Mouse (Mus musculus): ENCODE measurements around the gene Slc25a4. TPM values are rescaled to one million over a fixed set of nuclear protein-coding genes. Genes with fewer than 3 reads are reported as not detected.
A peak's percentile ranks its signal among the peaks of the same experiment; 100 is the strongest.

Gene Slc25a4
- polyA plus RNA-seq, 1 experiment from 2014 or later, result 124 TPM

- H3K4me2 ChIP-seq, result no peak overlapping the region
- 74% methylated on average over 3 of the region's 3 CpGs for WGBS (ENCODE audit: insufficient replicate concordance)
- no peak for ATAC-seq (ENCODE audit: low read depth)
- H3K36me3 ChIP-seq, result peaks cover 36% of the 10 kb centered on the region
- H3K9ac ChIP-seq, result no peak overlapping the region
- H3K9me3 ChIP-seq (replicated peaks), result no peaks in the 10 kb centered on the region
- H3K4me1 ChIP-seq (replicated peaks), result peaks cover 11% of the 10 kb centered on the region
- H3K27ac ChIP-seq, result no peak overlapping the region
- no peak for DNase-seq
- H3K27me3 ChIP-seq, result no peaks in the 10 kb centered on the region
- no peak overlapping the region for H3K4me3 ChIP-seq (replicated peaks)
These were observed 6.8 kb downstream of the Slc25a4 start for GRCm38 (mm10) chr8:46204301-46204700.

GRCm38 (mm10) chr8:46202350-46202749, 8.7 kb downstream of the Slc25a4 start:
- WGBS (ENCODE audit: insufficient replicate concordance), result 71% methylated on average over 6 of the region's 6 CpGs
- H3K4me2 ChIP-seq, result no peak overlapping the region
- no peak overlapping the region for H3K27ac ChIP-seq

GRCm38 (mm10) chr8:46197673-46198072, 13.4 kb downstream of the Slc25a4 start:
- 82% methylated on average over 5 of the region's 5 CpGs for WGBS (ENCODE audit: insufficient replicate concordance)
- no peak for ATAC-seq (ENCODE audit: low read depth)
- H3K4me1 ChIP-seq (replicated peaks), result no peaks in the 10 kb centered on the region
- no peaks in the 10 kb centered on the region for H3K27me3 ChIP-seq
- H3K9ac ChIP-seq, result no peak overlapping the region
- DNase-seq, result no peak
- H3K27ac ChIP-seq, result no peak overlapping the region
- H3K9me3 ChIP-seq (replicated peaks), result no peaks in the 10 kb centered on the region
- peaks cover 16% of the 10 kb centered on the region; the same call in 1 of the 2 replicates for H3K36me3 ChIP-seq
- H3K4me3 ChIP-seq (replicated peaks), result no peak overlapping the region
- H3K4me2 ChIP-seq, result no peak overlapping the region

More at GRCm38 (mm10) chr8:46202350-46202749, 8.7 kb downstream of the Slc25a4 start:
- no peaks in the 10 kb centered on the region for H3K27me3 ChIP-seq
- no peak overlapping the region for H3K9ac ChIP-seq
- H3K4me1 ChIP-seq (replicated peaks), result no peaks in the 10 kb centered on the region
- H3K36me3 ChIP-seq, result peaks cover 17% of the 10 kb centered on the region
- ATAC-seq (ENCODE audit: low read depth) (no peak), DNase-seq (no peak)
- no peak overlapping the region for H3K4me3 ChIP-seq (replicated peaks)
- H3K9me3 ChIP-seq (replicated peaks), result no peaks in the 10 kb centered on the region

- H3K4me2 ChIP-seq, result no peak overlapping the region
- no peaks in the 10 kb centered on the region for H3K9me3 ChIP-seq (replicated peaks)
- no peaks in the 10 kb centered on the region for H3K27me3 ChIP-seq
- WGBS (ENCODE audit: insufficient replicate concordance), result 78% methylated on average over 3 of the region's 3 CpGs
- no peak overlapping the region for H3K27ac ChIP-seq
- no peak for ATAC-seq (ENCODE audit: low read depth)
- peaks cover 22% of the 10 kb centered on the region for H3K36me3 ChIP-seq
- H3K4me3 ChIP-seq (replicated peaks), result no peak overlapping the region
- no peaks in the 10 kb centered on the region for H3K4me1 ChIP-seq (replicated peaks)
- DNase-seq, result no peak
- H3K9ac ChIP-seq, result no peak overlapping the region
These were observed 14.2 kb downstream of the Slc25a4 start for GRCm38 (mm10) chr8:46196877-46197276.

- Histone ChIP-seq H3K9ac (no peak overlapping the region), H3K4me2 (no peak overlapping the region), H3K4me3 (replicated peaks) (no peak overlapping the region), H3K36me3 (peaks cover 23% of the 10 kb centered on the region), H3K4me1 (replicated peaks) (no peaks in the 10 kb centered on the region), H3K27ac (no peak overlapping the region), H3K9me3 (replicated peaks) (no peaks in the 10 kb centered on the region), H3K27me3 (no peaks in the 10 kb centered on the region)
- no peak for ATAC-seq (ENCODE audit: low read depth)
- DNase-seq, result no peak
- 76% methylated on average over 8 of the region's 8 CpGs for WGBS (ENCODE audit: insufficient replicate concordance)
These were observed 18.0 kb downstream of the Slc25a4 start for GRCm38 (mm10) chr8:46193100-46193499.

GRCm38 (mm10) chr8:46185361-46185760, 25.7 kb downstream of the Slc25a4 start:
- Histone ChIP-seq H3K27ac (no peak overlapping the region), H3K9ac (no peak overlapping the region), H3K9me3 (replicated peaks) (no peaks in the 10 kb centered on the region), H3K4me3 (replicated peaks) (no peak overlapping the region), H3K27me3 (no peaks in the 10 kb centered on the region), H3K36me3 (peaks cover 13% of the 10 kb centered on the region), H3K4me1 (replicated peaks) (no peaks in the 10 kb centered on the region), H3K4me2 (no peak overlapping the region)
- DNase-seq, result no peak
- WGBS (ENCODE audit: insufficient replicate concordance), result 14% methylated on average over 2 of the region's 2 CpGs
- no peak for ATAC-seq (ENCODE audit: low read depth)

- no peak for ATAC-seq (ENCODE audit: low read depth)
- H3K9ac ChIP-seq, result no peak overlapping the region
These were observed 30.9 kb downstream of the Slc25a4 start for GRCm38 (mm10) chr8:46180136-46180535.

GRCm38 (mm10) chr8:46173651-46174050, 37.4 kb downstream of the Slc25a4 start:
- Histone ChIP-seq H3K9ac (no peak overlapping the region), H3K27ac (no peak overlapping the region)
- 29% methylated on average over 2 of the region's 2 CpGs for WGBS (ENCODE audit: insufficient replicate concordance)

More at GRCm38 (mm10) chr8:46180136-46180535, 30.9 kb downstream of the Slc25a4 start:
- H3K27me3 ChIP-seq, result no peaks in the 10 kb centered on the region
- no peaks in the 10 kb centered on the region for H3K4me1 ChIP-seq (replicated peaks)
- H3K9me3 ChIP-seq (replicated peaks), result no peaks in the 10 kb centered on the region
- H3K27ac ChIP-seq, result no peak overlapping the region
- WGBS (ENCODE audit: insufficient replicate concordance), result 88% methylated on average over 7 of the region's 7 CpGs
- peaks cover 18% of the 10 kb centered on the region for H3K36me3 ChIP-seq
- DNase-seq, result no peak
- H3K4me3 ChIP-seq (replicated peaks), result no peak overlapping the region
- H3K4me2 ChIP-seq, result no peak overlapping the region

GRCm38 (mm10) chr8:46163870-46164190, 47.3 kb downstream of the Slc25a4 start:
- H3K4me2 ChIP-seq, result peak overlapping the region; percentile 87
- no peaks in the 10 kb centered on the region for H3K9me3 ChIP-seq (replicated peaks)
- peak overlapping the region; percentile 85 for H3K27ac ChIP-seq
- no peaks in the 10 kb centered on the region for H3K27me3 ChIP-seq
- H3K4me1 ChIP-seq (replicated peaks), result peaks cover 25% of the 10 kb centered on the region
- peak overlapping the region; percentile 91 for H3K9ac ChIP-seq
- WGBS (ENCODE audit: insufficient replicate concordance), result under 1% methylated on average over 17 of the region's 25 CpGs
- ATAC-seq (ENCODE audit: low read depth) (no peak), DNase-seq (no peak)
- peak overlapping the region; percentile 80 for H3K4me3 ChIP-seq (replicated peaks)
- H3K36me3 ChIP-seq, result no peaks in the 10 kb centered on the region

More at GRCm38 (mm10) chr8:46173651-46174050, 37.4 kb downstream of the Slc25a4 start:
- no peaks in the 10 kb centered on the region for H3K9me3 ChIP-seq (replicated peaks)
- no peak overlapping the region for H3K4me3 ChIP-seq (replicated peaks)
- no peak for DNase-seq
- H3K36me3 ChIP-seq, result peaks cover 20% of the 10 kb centered on the region
- ATAC-seq (ENCODE audit: low read depth), result peak; percentile 41; the same call in 1 of the 2 replicates
- peaks cover 9% of the 10 kb centered on the region for H3K4me1 ChIP-seq (replicated peaks)
- H3K27me3 ChIP-seq, result no peaks in the 10 kb centered on the region
- no peak overlapping the region for H3K4me2 ChIP-seq

- Histone ChIP-seq H3K27ac (peak overlapping the region; percentile 85), H3K4me1 (replicated peaks) (peaks cover 25% of the 10 kb centered on the region), H3K27me3 (no peaks in the 10 kb centered on the region), H3K4me2 (peak overlapping the region; percentile 87), H3K9ac (peak overlapping the region; percentile 91), H3K4me3 (replicated peaks) (peak overlapping the region; percentile 80), H3K36me3 (no peaks in the 10 kb centered on the region), H3K9me3 (replicated peaks) (no peaks in the 10 kb centered on the region)
- DNase-seq, result peak; percentile 94
- WGBS (ENCODE audit: insufficient replicate concordance), result 1% methylated on average over 77 of the region's 77 CpGs
- ATAC-seq (ENCODE audit: low read depth), result peak; percentile 99
These were observed 47.9 kb downstream of the Slc25a4 start for GRCm38 (mm10) chr8:46162953-46163869.
